Mouse (Mus musculus) thymus, postnatal 4 days (tissue): Measurements from ENCODE around the gene Bach2.

Experiments used
- DNase-seq: peaks from one replicate; pipeline ENCODE4 v3.0.0; 2021

Gene Bach2

GRCm38 (mm10) chr4:32579850-32580249 lies 341.2 kb downstream of the Bach2 start:
- no peak for DNase-seq

DNA sequence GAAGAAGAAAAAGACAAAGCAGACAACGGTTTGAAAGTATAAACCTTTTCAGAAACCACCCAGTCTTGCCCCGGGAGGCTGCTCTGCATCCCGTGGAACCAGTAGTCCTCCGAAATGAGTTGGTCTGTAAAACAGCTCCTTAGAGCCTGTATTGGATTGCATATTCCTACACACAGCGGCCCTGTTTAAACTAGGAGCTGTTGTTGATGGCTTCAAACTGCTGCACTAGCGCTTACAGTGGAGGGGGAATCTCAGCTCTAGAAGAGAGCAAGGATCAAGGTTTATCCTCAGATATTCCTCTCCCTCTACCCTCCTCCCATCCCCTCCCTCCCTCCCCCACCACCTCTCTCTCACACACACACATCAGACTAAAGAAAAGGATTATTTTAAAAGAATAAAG lies 345.6 kb downstream of the Bach2 start:
- DNase-seq = no peak

GRCm38 (mm10) chr4:32586596-32586995 lies 348.0 kb downstream of the Bach2 start:
- peak; percentile 92 for DNase-seq

DNA sequence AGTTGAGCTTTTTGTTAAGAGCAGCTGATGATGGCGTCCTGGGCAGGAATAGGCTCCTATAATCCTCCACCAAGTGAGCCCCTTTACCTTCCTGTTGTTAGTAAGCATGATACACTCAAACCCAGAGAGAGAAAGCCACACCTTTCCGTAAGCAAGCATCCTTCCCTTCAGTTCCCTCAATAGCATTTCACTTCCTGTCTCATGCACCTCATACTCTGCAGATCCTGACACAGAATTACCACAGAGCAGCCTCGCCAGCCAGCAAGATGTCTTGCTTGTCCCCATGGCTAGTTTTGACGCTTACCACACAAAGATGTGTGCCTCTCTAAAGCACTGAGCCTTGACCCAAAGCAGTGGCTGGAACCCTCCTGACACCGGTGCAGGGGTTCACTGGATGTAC lies 348.9 kb downstream of the Bach2 start:
- DNase-seq = no peak

DNA sequence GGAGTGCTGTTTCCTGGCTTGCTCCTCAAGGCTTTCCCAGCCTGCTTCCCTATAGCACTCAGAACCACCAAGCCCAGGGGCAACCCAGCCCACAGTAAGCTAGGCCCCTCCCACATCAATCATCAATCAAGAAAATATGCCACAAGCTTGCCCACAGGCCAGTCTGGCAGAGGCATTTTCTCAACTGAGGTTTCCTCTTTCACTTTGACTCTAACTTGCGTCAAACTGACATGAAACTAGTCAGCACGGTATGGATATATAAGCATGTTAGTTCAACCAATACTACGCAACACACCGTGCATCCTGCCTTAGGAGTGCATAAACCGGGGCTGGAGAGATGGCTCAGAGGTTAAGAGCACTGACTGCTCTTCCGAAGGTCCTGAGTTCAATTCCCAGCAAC lies 349.6 kb downstream of the Bach2 start:
- DNase-seq = no peak

DNA sequence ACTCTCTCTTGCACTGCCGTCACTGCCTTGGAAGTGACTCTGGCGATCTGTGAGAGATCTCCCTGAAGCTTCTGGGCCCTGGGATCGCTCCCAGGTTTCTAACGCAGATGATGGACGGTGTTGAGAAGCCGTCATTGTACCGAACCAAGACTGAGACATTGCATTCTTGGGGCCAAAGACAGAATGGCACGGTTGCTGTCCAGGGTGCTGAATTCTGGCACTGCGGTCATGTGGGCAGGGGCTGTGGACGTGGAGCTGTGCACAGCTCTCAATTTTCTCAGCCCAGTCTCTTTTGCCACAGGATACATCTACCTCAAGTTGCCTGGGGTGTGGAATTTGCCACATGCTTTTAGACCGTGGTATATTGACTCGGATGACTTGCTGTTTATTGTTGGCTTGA lies 362.5 kb downstream of the Bach2 start:
- peak; percentile 87 for DNase-seq

GRCm38 (mm10) chr4:32602660-32603059 lies 364.1 kb downstream of the Bach2 start, which contains the start of gene Gja10:
Gene Gja10, minus strand, starts transcription at chr4:32602760.
- DNase-seq = no peak

- peak; percentile 98 for DNase-seq
Observed at GRCm38 (mm10) chr4:32615034-32615881, 376.7 kb downstream of the Bach2 start, which contains the start of gene Casp8ap2. Gene Casp8ap2, plus strand, starts transcription at chr4:32615451.

DNA sequence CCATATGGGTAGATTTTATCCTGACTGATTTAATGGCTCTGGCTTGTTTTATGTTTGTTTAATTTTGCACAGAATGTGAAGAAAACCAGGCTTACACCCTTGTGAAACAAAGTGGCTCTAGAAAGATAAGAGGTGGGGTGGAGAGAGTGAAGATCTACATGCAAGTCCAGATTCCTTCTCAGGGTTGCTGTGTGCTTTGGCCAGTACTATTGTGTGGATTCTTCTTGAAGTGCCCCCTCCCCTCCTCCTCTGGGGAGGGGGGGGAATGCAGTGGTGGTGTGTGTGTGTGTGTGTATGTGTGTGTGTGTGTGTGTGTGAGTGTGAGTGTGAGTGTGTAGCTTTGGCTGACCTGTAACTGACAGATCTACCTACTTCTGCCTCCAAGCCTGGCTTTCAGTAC lies 383.0 kb downstream of the Bach2 start:
- no peak for DNase-seq
